Comparison of ENCODE assay signal across 9 mouse cellular contexts in genomic region chr16:90491898-90492499, GRCm38 (mm10).
DNase-seq lines count a peak whose midpoint lies in the region; ATAC-seq lines count a peak whose summit lies in the region.
"Had no signal": no experiment of that assay in that cellular context is flagged by ENCODE, and none has a peak within 500 bp of the region (broad histone marks: within the 10 kb centered on the region; RNA-seq: fewer than 3 reads in every experiment).

No protein-coding gene starts in this region.

- peaks cover 43% of the 10 kb centered on the region for H3K36me3 ChIP-seq in hindbrain, embryonic 13.5 days
- H3K36me3 ChIP-seq in hindbrain, embryonic 10.5 days = peaks cover 88% of the 10 kb centered on the region
- peaks cover 57% of the 10 kb centered on the region for H3K36me3 ChIP-seq in embryonic facial prominence, embryonic 12.5 days
- peaks cover 35% of the 10 kb centered on the region for H3K36me3 ChIP-seq in kidney, embryonic 14.5 days (ENCODE audit: control insufficient read depth, insufficient read depth, low read length)
- peaks cover 34% of the 10 kb centered on the region for H3K36me3 ChIP-seq in midbrain, embryonic 14.5 days (ENCODE audit: control insufficient read depth, insufficient read depth, low read length)

- peak overlapping the region; percentile 66; the same call in 1 of the 2 replicates for H3K27ac ChIP-seq in hindbrain, embryonic 13.5 days
- H3K27ac ChIP-seq in hindbrain, embryonic 10.5 days = no peak overlapping the region
- peak overlapping the region; percentile 69 for H3K27ac ChIP-seq in embryonic facial prominence, embryonic 12.5 days
- no peak overlapping the region for H3K27ac ChIP-seq in kidney, embryonic 14.5 days (ENCODE audit: low read depth, low read length)
- no peak overlapping the region for H3K27ac ChIP-seq in midbrain, embryonic 14.5 days (replicated peaks; ENCODE audit: low read depth, low read length)

- H3K4me2 ChIP-seq in hindbrain, embryonic 13.5 days = no peak overlapping the region
- no peak overlapping the region for H3K4me2 ChIP-seq in embryonic facial prominence, embryonic 12.5 days (replicated peaks)
- no peak overlapping the region for H3K4me2 ChIP-seq in kidney, embryonic 14.5 days (replicated peaks; ENCODE audit: low read depth, low read length)
- H3K4me2 ChIP-seq in midbrain, embryonic 14.5 days (ENCODE audit: low read length) = no peak overlapping the region

- no peak for DNase-seq in hindbrain, embryonic 10.5 days (ENCODE audit: low spot score)
- peak; percentile 78 for DNase-seq in midbrain, embryonic 14.5 days
- DNase-seq in thymus, postnatal 36 days = no peak
- no peak for DNase-seq in spleen, adult 18-20 months
- no peak for DNase-seq in layer of hippocampus, postnatal 25 days (ENCODE audit: extremely low spot score in 1 of 2, low spot score in 1 of 2)
- DNase-seq: heart, postnatal 4 days had no signal

- no peaks in the 10 kb centered on the region for H3K27me3 ChIP-seq in hindbrain, embryonic 13.5 days
- H3K27me3 ChIP-seq in hindbrain, embryonic 10.5 days (ENCODE audit: insufficient read depth, poor library complexity, severe bottlenecking) = no peaks in the 10 kb centered on the region
- H3K27me3 ChIP-seq in embryonic facial prominence, embryonic 12.5 days = no peaks in the 10 kb centered on the region
- no peaks in the 10 kb centered on the region for H3K27me3 ChIP-seq in kidney, embryonic 14.5 days (ENCODE audit: control insufficient read depth, insufficient read depth, low read length)
- no peaks in the 10 kb centered on the region for H3K27me3 ChIP-seq in midbrain, embryonic 14.5 days (ENCODE audit: control insufficient read depth, insufficient read depth, low read length)

- no peak for ATAC-seq in hindbrain, embryonic 13.5 days (ENCODE audit: low FRiP score)
- ATAC-seq in embryonic facial prominence, embryonic 12.5 days (ENCODE audit: insufficient number of reproducible peaks, insufficient read depth, low FRiP score, low TSS enrichment) = peak; percentile 59; the same call in 1 of the 2 replicates
- ATAC-seq in kidney, embryonic 14.5 days (ENCODE audit: low FRiP score, low TSS enrichment) = peak; percentile 25; the same call in 1 of the 2 replicates
- ATAC-seq in midbrain, embryonic 14.5 days (ENCODE audit: low FRiP score, low TSS enrichment) = peak; percentile 29; the same call in 1 of the 2 replicates

- H3K4me3 ChIP-seq in hindbrain, embryonic 13.5 days = no peak overlapping the region
- H3K4me3 ChIP-seq in hindbrain, embryonic 10.5 days = no peak overlapping the region
- no peak overlapping the region for H3K4me3 ChIP-seq in embryonic facial prominence, embryonic 12.5 days
- no peak overlapping the region for H3K4me3 ChIP-seq in kidney, embryonic 14.5 days (ENCODE audit: low read length)
- H3K4me3 ChIP-seq in midbrain, embryonic 14.5 days (replicated peaks; ENCODE audit: low read depth, low read length) = no peak overlapping the region

- H3K4me1 ChIP-seq in hindbrain, embryonic 13.5 days (replicated peaks) = peaks cover 27% of the 10 kb centered on the region
- H3K4me1 ChIP-seq in hindbrain, embryonic 10.5 days (replicated peaks) = peaks cover 11% of the 10 kb centered on the region
- peaks cover 20% of the 10 kb centered on the region for H3K4me1 ChIP-seq in embryonic facial prominence, embryonic 12.5 days
- H3K4me1 ChIP-seq in kidney, embryonic 14.5 days (ENCODE audit: control insufficient read depth, insufficient read depth, low read length) = peaks cover 4% of the 10 kb centered on the region; the same call in 1 of the 2 replicates
- peaks cover 9% of the 10 kb centered on the region; the same call in 1 of the 2 replicates for H3K4me1 ChIP-seq in midbrain, embryonic 14.5 days (ENCODE audit: control insufficient read depth, insufficient read depth, low read length)

- WGBS in hindbrain, embryonic 13.5 days = 41% methylated on average over 5 of the region's 5 CpGs
- 84% methylated on average over 5 of the region's 5 CpGs for WGBS in hindbrain, embryonic 10.5 days
- whole genome bisulfite sequencing in embryonic facial prominence, embryonic 12.5 days = 23% methylated on average over 5 of the region's 5 CpGs
- 43% methylated on average over 5 of the region's 5 CpGs for WGBS in kidney, embryonic 14.5 days
- 35% methylated on average over 5 of the region's 5 CpGs for WGBS in midbrain, embryonic 14.5 days

- H3K9me3 ChIP-seq in hindbrain, embryonic 13.5 days = no peaks in the 10 kb centered on the region
- no peaks in the 10 kb centered on the region for H3K9me3 ChIP-seq in hindbrain, embryonic 10.5 days
- H3K9me3 ChIP-seq in embryonic facial prominence, embryonic 12.5 days = no peaks in the 10 kb centered on the region
- H3K9me3 ChIP-seq in kidney, embryonic 14.5 days (ENCODE audit: control insufficient read depth, low read length) = no peaks in the 10 kb centered on the region
- H3K9me3 ChIP-seq in midbrain, embryonic 14.5 days (ENCODE audit: control insufficient read depth, low read length) = no peaks in the 10 kb centered on the region

- peak overlapping the region; percentile 20; the same call in 1 of the 2 replicates for H3K9ac ChIP-seq in hindbrain, embryonic 13.5 days
- no peak overlapping the region for H3K9ac ChIP-seq in embryonic facial prominence, embryonic 12.5 days
- H3K9ac ChIP-seq in kidney, embryonic 14.5 days (ENCODE audit: low read depth, low read length) = no peak overlapping the region
- no peak overlapping the region for H3K9ac ChIP-seq in midbrain, embryonic 14.5 days (replicated peaks; ENCODE audit: low read length)

Comparison
In these comparisons a context has a peak if more than half of its experiments do, and no peak if none do; other contexts are left out.
1. H3K27ac ChIP-seq: peak in hindbrain, embryonic 13.5 days (single experiment) and embryonic facial prominence, embryonic 12.5 days (single experiment); none in hindbrain, embryonic 10.5 days (single experiment), kidney, embryonic 14.5 days (single experiment) and midbrain, embryonic 14.5 days (single experiment).